Mouse (Mus musculus) forebrain, embryonic 16.5 days (tissue): ENCODE data around the gene Gtf2a2. TPM values are rescaled to one million over a fixed set of nuclear protein-coding genes. Genes with fewer than 3 reads are reported as not detected.
A peak's percentile ranks its signal among the peaks of the same experiment; 100 is the strongest.
"Not testable (repeated sequence)": the region's sequence is repeated elsewhere in the genome, so short reads cannot be mapped to it uniquely, and the experiment has no call there.

Experiments
- ATAC-seq: fragments of 200-750 bp; cut with Nextera tagmentation; 2 replicates; pipeline ENCODE4 v1.8.0; 2017; ENCODE audit warnings: mild to moderate bottlenecking, moderate library complexity
- H3K27ac ChIP-seq: fragments of 300-500 bp; sonication (generic); 2 replicates; pipeline ENCODE4 v1.5.1; 2014; ENCODE audit warnings: low read length, control low read depth
- H3K27me3 ChIP-seq: fragments of 300-500 bp; sonication (generic); replicated peaks from 2 replicates; pipeline ENCODE4 v1.6.1; 2014; ENCODE audit warnings: low read length; ENCODE audit not compliant: control insufficient read depth, insufficient read depth
- H3K36me3 ChIP-seq: fragments of 300-500 bp; sonication (generic); 2 replicates; pipeline ENCODE4 v1.6.1; 2014; ENCODE audit not compliant: control insufficient read depth, insufficient read depth
- H3K4me1 ChIP-seq: fragments of 300-500 bp; sonication (generic); replicated peaks from 2 replicates; pipeline ENCODE4 v1.6.1; 2014; ENCODE audit warnings: low read length; ENCODE audit not compliant: control insufficient read depth, insufficient read depth
- H3K4me2 ChIP-seq: fragments of 300-500 bp; sonication (generic); 2 replicates; pipeline ENCODE4 v1.6.1; 2014; ENCODE audit warnings: mild to moderate bottlenecking, low read length, control low read depth
- H3K4me3 ChIP-seq: fragments of 300-500 bp; sonication (generic); replicated peaks from 2 replicates; pipeline ENCODE4 v1.5.1; 2014; ENCODE audit warnings: mild to moderate bottlenecking, low read length, control low read depth
- H3K9ac ChIP-seq: fragments of 300-500 bp; sonication (generic); replicated peaks from 2 replicates; pipeline ENCODE4 v1.6.1; 2014; ENCODE audit warnings: low read depth, low read length, control low read depth
- H3K9me3 ChIP-seq: fragments of 300-500 bp; sonication (generic); 2 replicates; pipeline ENCODE4 v1.6.1; 2016; ENCODE audit warnings: low read length; ENCODE audit not compliant: control insufficient read depth
- WGBS: fragments of 180-500 bp; shearing (Covaris S2); extraction: QIAGEN DNeasy Blood & Tissue Kit; methylation state at CpG from one replicate; pipeline ENCODE4 v1.1.7; 2014; 5-methylcytosine and 5-hydroxymethylcytosine counted together
- polyA plus RNA-seq: library from polyadenylated mRNA; unstranded; fragments of >200 nt; fragmentation: Nextera tagmentation; extraction: Ambion mirVana; gene quantifications from 2 replicates; pipeline ENCODE4 v1.2.1, GENCODE M21; 2015

Gtf2a2 gene
- polyA plus RNA-seq, 1 experiment from 2014 or later = 206 TPM

DNA sequence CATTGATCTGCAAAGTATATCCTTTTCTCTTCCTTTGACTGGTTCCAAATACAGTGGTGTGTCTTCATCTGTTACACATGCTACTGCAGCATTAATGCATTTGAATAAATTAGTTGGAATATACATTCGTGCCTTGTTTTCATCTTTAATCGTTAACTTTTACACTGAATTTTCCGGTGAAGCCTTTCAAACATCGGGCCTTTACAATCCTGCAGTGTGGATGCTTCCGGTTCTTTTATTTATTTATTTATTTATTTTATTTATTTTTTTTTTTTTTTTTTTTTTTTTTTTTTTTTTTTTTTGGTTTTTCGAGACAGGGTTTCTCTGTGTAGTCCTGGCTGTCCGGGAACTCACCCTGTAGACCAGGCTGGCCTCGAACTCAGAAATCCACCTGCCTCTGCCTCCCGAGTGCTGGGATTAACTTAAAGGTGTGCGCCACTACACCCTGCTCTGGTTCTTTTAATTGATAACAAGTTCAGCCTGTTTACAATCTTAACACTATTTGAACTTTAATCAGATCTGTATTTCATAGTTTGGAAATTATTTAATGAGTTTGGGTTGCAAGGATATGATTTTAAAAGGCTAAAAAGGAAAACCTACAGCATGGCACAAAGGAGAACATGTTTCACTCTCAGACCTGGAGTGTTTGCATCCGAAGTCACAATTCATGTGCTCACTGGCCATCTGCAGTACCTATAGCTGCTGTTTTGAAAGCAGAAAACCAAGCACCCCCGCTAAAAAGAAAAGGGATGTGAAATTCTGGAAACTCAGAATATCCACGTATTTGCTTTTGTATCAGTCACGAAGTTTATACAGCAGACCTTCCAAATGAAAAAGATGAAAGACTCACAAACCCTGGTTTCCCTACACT is 578 bp upstream of the Gtf2a2 start:
- peak overlapping the region; percentile 2; the same call in 1 of the 2 replicates for H3K9ac ChIP-seq
- WGBS = 67% methylated on average over 14 of the region's 14 CpGs
- peak overlapping the region; percentile 81 for H3K4me3 ChIP-seq
- peaks cover 15% of the 10 kb centered on the region for H3K4me1 ChIP-seq
- peak; percentile 29 for ATAC-seq
- H3K4me2 ChIP-seq = peak overlapping the region; percentile 83
- peaks cover 22% of the 10 kb centered on the region for H3K36me3 ChIP-seq
- H3K27me3 ChIP-seq = no peaks in the 10 kb centered on the region
- H3K9me3 ChIP-seq = no peaks in the 10 kb centered on the region
- H3K27ac ChIP-seq = peak overlapping the region; percentile 67

DNA sequence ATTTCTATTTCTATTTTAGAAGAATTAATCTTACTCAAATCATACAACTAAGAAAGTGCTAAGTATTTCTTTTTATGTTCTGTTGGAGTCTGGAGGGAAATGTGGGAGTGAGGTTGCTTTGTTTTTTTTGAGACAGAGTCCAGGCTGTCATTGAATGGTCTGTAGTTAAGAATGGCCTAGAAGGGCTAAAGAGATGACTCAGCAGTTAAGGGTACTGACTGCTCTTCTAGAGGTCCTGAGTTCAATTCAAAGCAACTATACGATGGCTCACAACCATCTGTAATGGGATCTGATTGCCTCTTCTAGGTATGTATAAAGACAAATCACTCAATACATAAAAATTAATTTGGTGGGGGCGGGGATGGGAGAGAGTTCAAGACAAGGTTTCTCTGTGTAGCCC is 3.3 kb downstream of the Gtf2a2 start:
- Histone ChIP-seq H3K27me3 (no peaks in the 10 kb centered on the region), H3K27ac (no peak overlapping the region), H3K4me1 (peaks cover 15% of the 10 kb centered on the region), H3K4me3 (no peak overlapping the region), H3K9ac (no peak overlapping the region), H3K36me3 (peaks cover 5% of the 10 kb centered on the region; the same call in 1 of the 2 replicates), H3K4me2 (no peak overlapping the region), H3K9me3 (no peaks in the 10 kb centered on the region)
- 88% methylated on average over 2 of the region's 2 CpGs for WGBS
- no peak for ATAC-seq

DNA sequence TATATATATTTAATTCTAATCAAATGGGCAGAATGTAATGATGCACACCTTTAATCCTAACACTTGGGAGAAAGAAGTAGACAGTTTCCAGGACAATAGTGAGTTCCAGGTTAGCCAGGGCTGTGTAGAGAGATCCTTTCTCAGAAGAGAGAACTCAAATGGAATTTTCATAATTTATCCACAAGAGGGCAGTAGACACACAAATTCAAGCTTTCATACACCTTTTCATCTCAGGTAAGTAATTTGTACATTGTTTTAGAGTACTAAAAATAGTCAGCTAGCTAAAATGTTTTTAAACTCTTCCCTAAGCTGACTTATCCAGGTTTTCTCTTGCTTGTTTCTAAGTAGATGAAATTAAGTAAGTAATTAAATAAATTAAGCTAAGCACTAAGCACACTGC is 6.5 kb downstream of the Gtf2a2 start:
- peaks cover 5% of the 10 kb centered on the region; the same call in 1 of the 2 replicates for H3K36me3 ChIP-seq
- peaks cover under 1% of the 10 kb centered on the region; the same call in 1 of the 2 replicates for H3K4me1 ChIP-seq
- H3K9me3 ChIP-seq = no peaks in the 10 kb centered on the region
- ATAC-seq = no peak
- H3K27ac ChIP-seq = no peak overlapping the region
- no peak overlapping the region for H3K9ac ChIP-seq
- no peaks in the 10 kb centered on the region for H3K27me3 ChIP-seq
- no peak overlapping the region for H3K4me2 ChIP-seq
- no peak overlapping the region for H3K4me3 ChIP-seq

DNA sequence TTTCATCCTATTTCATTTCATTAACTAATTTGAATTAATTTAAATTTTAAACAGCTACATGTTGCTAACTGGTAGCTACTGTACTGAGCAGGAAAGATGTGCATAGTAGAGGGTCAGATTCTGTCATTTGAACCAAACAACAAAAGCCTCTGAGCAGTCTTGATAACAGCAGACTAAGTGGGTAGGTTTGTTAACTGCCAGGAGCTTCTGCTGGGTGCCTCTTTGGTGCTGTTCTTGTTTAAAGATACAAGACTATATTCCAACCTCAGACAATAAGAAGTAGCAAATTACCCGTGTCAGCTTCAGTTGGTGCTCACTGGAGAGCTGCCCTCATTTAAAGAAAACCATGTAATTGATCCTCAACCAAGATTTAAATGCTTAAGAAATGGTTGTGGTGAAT is 9.3 kb downstream of the Gtf2a2 start:
- H3K4me3 ChIP-seq = no peak overlapping the region
- H3K36me3 ChIP-seq = peaks cover 5% of the 10 kb centered on the region; the same call in 1 of the 2 replicates
- 80% methylated on average over 1 of the region's 1 CpGs for WGBS
- H3K27me3 ChIP-seq = no peaks in the 10 kb centered on the region
- H3K4me2 ChIP-seq = no peak overlapping the region
- ATAC-seq = no peak
- H3K4me1 ChIP-seq = no peaks in the 10 kb centered on the region
- H3K9ac ChIP-seq = no peak overlapping the region
- H3K27ac ChIP-seq = no peak overlapping the region
- no peaks in the 10 kb centered on the region for H3K9me3 ChIP-seq

DNA sequence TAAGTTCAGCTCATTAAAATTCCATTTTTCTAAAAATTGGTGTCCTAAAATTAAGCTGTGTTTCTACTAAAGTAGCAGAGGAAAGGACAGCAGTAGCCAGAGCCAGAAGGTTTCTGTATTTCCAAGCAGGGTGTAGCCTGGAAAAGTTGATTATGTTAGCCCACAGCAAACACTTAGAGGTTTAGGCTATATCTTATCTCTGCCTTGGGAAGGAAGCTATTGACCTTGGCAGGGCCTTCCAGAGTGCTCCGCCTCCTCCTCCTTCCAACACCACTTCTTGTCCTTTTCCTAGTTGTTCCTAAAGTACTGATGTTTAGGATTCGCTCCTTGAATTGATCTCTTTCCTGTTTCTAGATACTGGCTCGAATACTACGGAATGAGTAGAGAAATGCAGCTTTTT is 9.7 kb downstream of the Gtf2a2 start:
- H3K4me2 ChIP-seq = no peak overlapping the region
- no peaks in the 10 kb centered on the region for H3K27me3 ChIP-seq
- peaks cover 5% of the 10 kb centered on the region; the same call in 1 of the 2 replicates for H3K36me3 ChIP-seq
- no peak overlapping the region for H3K27ac ChIP-seq
- H3K4me3 ChIP-seq = no peak overlapping the region
- no peak overlapping the region for H3K9ac ChIP-seq
- WGBS = 92% methylated on average over 4 of the region's 4 CpGs
- no peak for ATAC-seq
- H3K4me1 ChIP-seq = no peaks in the 10 kb centered on the region
- no peaks in the 10 kb centered on the region for H3K9me3 ChIP-seq

DNA sequence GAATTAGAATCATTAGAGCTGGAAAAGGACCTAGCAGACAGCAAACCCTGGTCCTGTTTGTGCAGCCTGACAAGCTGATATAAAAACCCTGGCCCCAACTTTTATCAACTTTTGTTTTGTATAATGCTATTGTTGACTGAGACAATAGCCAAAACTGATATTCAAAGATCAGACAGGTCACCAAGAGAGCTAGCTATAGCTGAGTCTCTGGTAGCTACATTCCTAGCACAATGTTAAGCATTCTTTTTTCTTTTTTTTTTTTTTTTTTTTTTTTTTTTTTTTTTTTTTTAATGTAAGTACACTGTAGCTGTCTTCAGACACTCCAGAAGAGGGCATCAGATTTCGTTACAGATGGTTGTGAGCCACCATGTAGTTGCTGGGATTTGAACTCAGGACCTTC is 11.3 kb downstream of the Gtf2a2 start:
- not testable (repeated sequence) for H3K4me3 ChIP-seq, ATAC-seq, H3K36me3 ChIP-seq, H3K9me3 ChIP-seq, H3K27me3 ChIP-seq, H3K27ac ChIP-seq, H3K9ac ChIP-seq, H3K4me1 ChIP-seq, H3K4me2 ChIP-seq
- WGBS = 60% methylated on average over 1 of the region's 1 CpGs

DNA sequence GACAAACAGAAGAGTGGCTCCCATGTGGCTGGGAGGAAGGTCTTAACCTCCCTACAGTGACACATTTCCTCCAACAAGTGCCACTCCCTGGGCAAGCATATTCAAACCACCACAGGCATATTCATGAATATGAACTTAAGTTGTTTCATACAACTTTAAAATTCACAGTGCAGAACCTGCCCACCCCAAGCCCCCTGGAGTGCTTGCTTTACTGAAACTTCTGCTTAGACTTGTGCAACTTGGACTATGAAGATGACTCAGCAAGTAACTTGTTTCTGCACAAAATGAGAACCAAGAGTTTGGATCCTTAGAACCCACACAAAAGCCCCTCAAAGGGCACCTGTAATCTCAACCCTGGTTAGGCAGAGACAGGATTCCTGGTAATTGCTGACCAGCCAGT is 12.3 kb downstream of the Gtf2a2 start:
- Histone ChIP-seq H3K4me1 (no peaks in the 10 kb centered on the region), H3K9ac (no peak overlapping the region), H3K36me3 (peaks cover 5% of the 10 kb centered on the region; the same call in 1 of the 2 replicates), H3K27me3 (no peaks in the 10 kb centered on the region), H3K9me3 (no peaks in the 10 kb centered on the region), H3K4me2 (no peak overlapping the region), H3K27ac (no peak overlapping the region), H3K4me3 (no peak overlapping the region)
- no peak for ATAC-seq

DNA sequence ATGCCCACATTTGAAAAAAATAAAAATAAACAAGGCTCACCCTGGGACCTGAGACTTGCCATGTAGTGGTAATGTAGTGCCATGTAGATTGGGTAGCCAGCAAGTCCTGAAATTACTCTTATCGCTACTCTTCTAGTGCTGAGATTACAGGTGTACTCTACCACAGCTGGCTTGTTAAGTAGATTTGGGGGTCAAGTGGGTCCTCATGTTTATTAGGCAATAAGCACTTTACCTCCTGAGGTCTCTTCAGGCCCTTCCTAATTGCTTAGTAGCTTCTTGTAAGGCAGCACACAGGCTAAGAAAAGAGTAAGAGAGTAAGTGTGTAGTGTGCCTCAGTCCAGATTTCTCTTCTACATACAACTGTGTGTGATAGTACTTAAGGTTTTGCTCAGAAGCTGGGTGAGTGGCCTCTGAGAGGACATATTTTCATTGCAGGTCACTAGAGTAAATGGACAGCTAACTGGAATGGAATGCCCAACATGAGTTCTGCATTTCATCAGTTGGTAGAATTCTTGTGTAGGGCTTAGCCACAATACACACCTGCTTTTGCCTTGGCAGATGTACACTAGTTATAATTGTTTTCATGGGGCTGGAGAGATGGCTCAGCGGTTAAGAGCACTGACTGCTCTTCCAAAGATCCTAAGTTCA is 13.1 kb downstream of the Gtf2a2 start:
- Histone ChIP-seq H3K4me2 (no peak overlapping the region), H3K27ac (no peak overlapping the region), H3K9ac (no peak overlapping the region), H3K4me3 (no peak overlapping the region), H3K36me3 (no peaks in the 10 kb centered on the region; the same call in 1 of the 2 replicates), H3K4me1 (no peaks in the 10 kb centered on the region), H3K27me3 (no peaks in the 10 kb centered on the region), H3K9me3 (no peaks in the 10 kb centered on the region)
- 90% methylated on average over 2 of the region's 2 CpGs for WGBS
- no peak for ATAC-seq

DNA sequence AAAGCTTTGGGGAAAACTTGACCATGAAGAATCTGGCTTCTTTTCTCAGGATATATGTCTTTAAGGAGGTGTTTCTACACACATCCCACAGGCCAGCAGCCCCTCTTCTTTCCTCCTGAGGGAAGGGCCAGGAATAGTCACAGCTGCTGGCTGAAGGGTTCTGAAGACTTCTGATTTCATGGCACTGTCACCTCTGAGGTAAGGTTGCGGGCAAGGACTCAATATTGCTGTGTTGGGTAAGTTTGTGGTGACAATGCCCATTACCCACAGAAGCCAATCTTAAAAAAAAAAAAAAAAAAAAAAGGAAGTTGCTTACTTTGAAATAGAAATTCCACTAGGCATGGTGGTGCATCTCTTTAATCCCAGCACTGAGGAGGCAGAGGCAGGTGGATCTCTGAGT is 19.8 kb downstream of the Gtf2a2 start:
- no peak overlapping the region for H3K27ac ChIP-seq
- no peaks in the 10 kb centered on the region for H3K9me3 ChIP-seq
- H3K36me3 ChIP-seq = no peaks in the 10 kb centered on the region
- no peak for ATAC-seq
- H3K4me3 ChIP-seq = no peak overlapping the region
- 85% methylated on average over 1 of the region's 1 CpGs for WGBS
- H3K4me1 ChIP-seq = no peaks in the 10 kb centered on the region
- no peak overlapping the region for H3K4me2 ChIP-seq
- H3K9ac ChIP-seq = no peak overlapping the region
- no peaks in the 10 kb centered on the region for H3K27me3 ChIP-seq
